Mouse (Mus musculus) cerebellum, adult 2 months (tissue): ENCODE data around the gene Xbp1.

ENCODE experiments used
- CTCF ChIP-seq: fragments of 200-500 bp; IDR thresholded peaks from 2 replicates; pipeline ENCODE4 v1.5.1; 2011; ENCODE audit warnings: low read depth, mild to moderate bottlenecking, control low read depth, low read length, moderate library complexity, borderline replicate concordance; ENCODE audit not compliant: insufficient read depth
- POLR2A ChIP-seq: fragments of 200-500 bp; IDR thresholded peaks from 2 replicates; pipeline ENCODE4 v1.6.1; 2011; ENCODE audit warnings: low read length, control low read depth, borderline replicate concordance; ENCODE audit not compliant: insufficient read depth

DNA sequence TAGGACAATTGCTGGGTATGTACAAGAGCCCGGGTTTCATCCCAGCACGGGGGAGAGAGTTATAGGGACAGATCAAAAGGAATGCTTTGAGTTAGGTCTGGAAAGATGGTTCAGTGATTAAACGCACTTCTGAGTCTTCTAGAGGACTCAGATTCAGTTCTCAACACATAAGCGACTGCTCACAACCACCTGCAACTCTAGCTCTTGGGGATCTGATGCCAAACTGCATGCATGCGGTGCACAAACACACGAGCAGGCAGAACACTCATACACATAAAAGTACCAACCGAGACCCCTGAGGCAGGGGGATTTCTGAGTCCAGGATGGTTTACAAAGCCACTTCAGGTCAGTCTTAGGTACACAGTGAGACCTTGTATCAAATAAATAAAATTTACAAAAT is 4.3 kb upstream of the Xbp1 start:
- TF ChIP-seq CTCF (no peak), POLR2A (no peak)
